Mouse (Mus musculus): ENCODE results near the gene Ifitm10.
"Not testable (repeated sequence)": the region's sequence is repeated elsewhere in the genome, so short reads cannot be mapped to it uniquely, and the experiment has no call there.

The Ifitm10 gene

GRCm38 (mm10) chr7:142370937-142371336 is 2.6 kb downstream of the Ifitm10 start:
- DNase-seq (ENCODE audit: inconsistent age in 2 of 2, low spot score in 1 of 2) = peak; percentile 26 to 38

GRCm38 (mm10) chr7:142369820-142370219 is 3.7 kb downstream of the Ifitm10 start:
- peak; percentile 37 to 50 for DNase-seq (ENCODE audit: inconsistent age in 2 of 2, low spot score in 1 of 2)

GRCm38 (mm10) chr7:142368856-142369255 is 4.7 kb downstream of the Ifitm10 start:
- peak in 1 of 2 experiments; percentile 7 for DNase-seq (ENCODE audit: inconsistent age in 2 of 2, low spot score in 1 of 2)

GRCm38 (mm10) chr7:142363107-142363506 is 10.4 kb downstream of the Ifitm10 start:
- DNase-seq (ENCODE audit: inconsistent age in 2 of 2, low spot score in 1 of 2) = no peak

- DNase-seq (ENCODE audit: inconsistent age in 2 of 2, low spot score in 1 of 2) = no peak
These were observed 12.8 kb downstream of the Ifitm10 start for GRCm38 (mm10) chr7:142360743-142361142.

- DNase-seq (ENCODE audit: inconsistent age in 2 of 2, low spot score in 1 of 2) = peak in 1 of 2 experiments; percentile 77
These were observed 14.4 kb downstream of the Ifitm10 start for GRCm38 (mm10) chr7:142359129-142359528.

GRCm38 (mm10) chr7:142357566-142357965 is 16.0 kb downstream of the Ifitm10 start:
- DNase-seq (ENCODE audit: inconsistent age in 2 of 2, low spot score in 1 of 2) = no peak

- no peak for DNase-seq (ENCODE audit: inconsistent age in 2 of 2, low spot score in 1 of 2)
These were observed 18.8 kb downstream of the Ifitm10 start for GRCm38 (mm10) chr7:142354661-142355233.

GRCm38 (mm10) chr7:142353854-142354253 is 19.7 kb downstream of the Ifitm10 start:
- no peak for DNase-seq (ENCODE audit: inconsistent age in 2 of 2, low spot score in 1 of 2)

- DNase-seq (ENCODE audit: inconsistent age in 2 of 2, low spot score in 1 of 2) = no peak
These were observed 22.0 kb downstream of the Ifitm10 start for GRCm38 (mm10) chr7:142351569-142351968.

- no peak for DNase-seq (ENCODE audit: inconsistent age in 2 of 2, low spot score in 1 of 2)
These were observed 24.1 kb downstream of the Ifitm10 start for GRCm38 (mm10) chr7:142349308-142349961.

GRCm38 (mm10) chr7:142347542-142347941 is 26.0 kb downstream of the Ifitm10 start:
- DNase-seq (ENCODE audit: inconsistent age in 2 of 2, low spot score in 1 of 2) = no peak

GRCm38 (mm10) chr7:142342247-142342640 is 31.3 kb downstream of the Ifitm10 start:
- DNase-seq (ENCODE audit: inconsistent age in 2 of 2, low spot score in 1 of 2) = no peak

- DNase-seq (ENCODE audit: inconsistent age in 2 of 2, low spot score in 1 of 2) = no peak
These were observed 31.8 kb downstream of the Ifitm10 start for GRCm38 (mm10) chr7:142341564-142342246.

- DNase-seq (ENCODE audit: inconsistent age in 2 of 2, low spot score in 1 of 2) = no peak
These were observed 33.1 kb downstream of the Ifitm10 start for GRCm38 (mm10) chr7:142340269-142340970.

GRCm38 (mm10) chr7:142335151-142335550 is 38.4 kb downstream of the Ifitm10 start:
- no peak for DNase-seq (ENCODE audit: inconsistent age in 2 of 2, low spot score in 1 of 2)

GRCm38 (mm10) chr7:142334246-142334645 is 39.3 kb downstream of the Ifitm10 start:
- DNase-seq (ENCODE audit: inconsistent age in 2 of 2, low spot score in 1 of 2) = peak; percentile 80 to 94

- DNase-seq (ENCODE audit: inconsistent age in 2 of 2, low spot score in 1 of 2) = not testable (repeated sequence)
These were observed 40.8 kb downstream of the Ifitm10 start for GRCm38 (mm10) chr7:142332741-142333140.

- no peak for DNase-seq (ENCODE audit: inconsistent age in 2 of 2, low spot score in 1 of 2)
These were observed 42.3 kb downstream of the Ifitm10 start for GRCm38 (mm10) chr7:142331281-142331680.

GRCm38 (mm10) chr7:142330271-142330724 is 43.3 kb downstream of the Ifitm10 start:
- peak; percentile 68 to 79 for DNase-seq (ENCODE audit: inconsistent age in 2 of 2, low spot score in 1 of 2)

- no peak for DNase-seq (ENCODE audit: inconsistent age in 2 of 2, low spot score in 1 of 2)
These were observed 45.0 kb downstream of the Ifitm10 start for GRCm38 (mm10) chr7:142328507-142328906.
